Mouse (Mus musculus): ENCODE data around the gene Ppp4c.

DNA sequence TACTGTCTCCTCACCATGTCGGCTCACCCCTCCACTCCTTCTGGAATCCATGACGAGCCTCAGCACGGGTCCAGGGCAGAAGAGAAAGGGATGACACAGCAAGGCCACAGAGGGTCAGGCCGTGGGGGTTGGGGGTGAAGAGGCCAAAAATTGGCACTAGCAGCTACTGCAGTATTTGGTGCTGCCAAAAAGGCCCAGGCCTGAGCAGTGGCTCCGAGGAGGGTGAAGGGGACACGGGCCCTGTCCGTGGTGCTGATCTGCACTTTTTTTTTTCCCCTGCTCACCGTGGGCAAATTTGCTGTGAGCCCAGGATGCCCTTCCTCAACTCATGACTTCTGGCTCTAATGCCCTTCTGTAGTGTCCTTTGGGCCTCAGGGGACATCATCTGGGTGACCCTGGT is 33.1 kb upstream of the Ppp4c start:
- TF ChIP-seq CTCF (IDR thresholded peaks at IDR 0.05; ENCODE audit: extremely low read depth, insufficient read depth, insufficient read length, insufficient replicate concordance) (no peak), POLR2A (IDR thresholded peaks at IDR 0.05; ENCODE audit: low read depth, low read length) (no peak)

Data from spleen, adult 2 months (tissue).